Mouse (Mus musculus): Measurements from ENCODE around the gene Gm11985.

DNA sequence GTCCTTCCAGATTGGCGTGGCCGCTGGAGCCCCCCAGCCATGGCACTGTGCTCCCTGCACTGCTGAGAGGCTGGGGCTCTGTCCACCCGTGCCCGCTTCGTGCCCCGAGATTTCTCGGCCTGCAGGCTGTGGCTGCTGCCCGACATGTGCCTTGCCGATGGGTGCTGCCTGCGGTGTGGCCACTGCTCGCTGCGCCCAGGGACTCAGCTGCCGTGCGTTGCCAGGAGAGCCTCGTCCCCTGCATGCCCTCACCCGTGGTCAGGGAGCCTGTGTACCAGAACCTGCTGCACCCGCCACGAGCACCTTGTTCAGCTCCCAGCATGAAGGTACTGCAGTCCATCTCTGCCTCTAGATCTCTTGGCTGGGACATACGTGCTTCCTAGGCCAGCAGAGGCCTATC lies 9.6 kb upstream of the Gm11985 start:
- no peak for TF ChIP-seq POLR2A (IDR thresholded peaks at IDR 0.05; ENCODE audit: low read depth, low read length)
- TF ChIP-seq CTCF (IDR thresholded peaks at IDR 0.05; ENCODE audit: extremely low read depth, insufficient read length, insufficient replicate concordance, low read depth, low read length) = no peak

Data from small intestine, adult 2 months (tissue).